Mouse (Mus musculus) midbrain, postnatal 0 days (tissue): ENCODE results near the gene Gm7579. TPM values are rescaled to one million over a fixed set of nuclear protein-coding genes. Genes with fewer than 3 reads are reported as not detected.
"Not testable (repeated sequence)": the region's sequence is repeated elsewhere in the genome, so short reads cannot be mapped to it uniquely, and the experiment has no call there.

Experiments
- ATAC-seq: fragments of 200-750 bp; cut with Nextera tagmentation; 2 replicates; pipeline ENCODE4 v1.8.0; 2017; ENCODE audit warnings: moderate number of reproducible peaks, mild to moderate bottlenecking, moderate TSS enrichment, moderate library complexity; ENCODE audit not compliant: low FRiP score
- DNase-seq: peaks from one replicate; pipeline ENCODE4 v3.0.0-alpha.2; 2015; ENCODE audit warnings: low spot score
- H3K27ac ChIP-seq: fragments of 300-500 bp; sonication (generic); 2 replicates; pipeline ENCODE4 v1.5.1; 2014; ENCODE audit warnings: low read depth, mild to moderate bottlenecking, low read length, mixed read lengths
- H3K27me3 ChIP-seq: fragments of 300-500 bp; sonication (generic); 2 replicates; pipeline ENCODE4 v1.6.1; 2014; ENCODE audit warnings: low read length, control low read depth, mixed read lengths; ENCODE audit not compliant: insufficient read depth
- H3K36me3 ChIP-seq: fragments of 300-500 bp; sonication (generic); 2 replicates; pipeline ENCODE4 v1.6.1; 2014; ENCODE audit warnings: low read length, control low read depth, mixed read lengths; ENCODE audit not compliant: insufficient read depth
- H3K4me1 ChIP-seq: fragments of 300-500 bp; sonication (generic); 2 replicates; pipeline ENCODE4 v1.6.1; 2014; ENCODE audit warnings: mild to moderate bottlenecking, control low read depth, antibody characterized with exemption, low read length, mixed read lengths; ENCODE audit not compliant: insufficient read depth
- H3K4me2 ChIP-seq: fragments of 300-500 bp; sonication (generic); 2 replicates; pipeline ENCODE4 v1.6.1; 2014; ENCODE audit warnings: low read depth, mild to moderate bottlenecking, low read length, mixed read lengths; ENCODE audit not compliant: poor library complexity, severe bottlenecking
- H3K4me3 ChIP-seq: fragments of 300-500 bp; sonication (generic); 2 replicates; pipeline ENCODE4 v1.5.1; 2014; ENCODE audit warnings: low read depth, mild to moderate bottlenecking, low read length, moderate library complexity
- H3K9ac ChIP-seq: fragments of 300-500 bp; sonication (generic); replicated peaks from 2 replicates; pipeline ENCODE4 v1.6.1; 2014; ENCODE audit warnings: mild to moderate bottlenecking, low read length, moderate library complexity, mixed read lengths; ENCODE audit not compliant: poor library complexity, severe bottlenecking
- H3K9me3 ChIP-seq: fragments of 300-500 bp; sonication (generic); 2 replicates; pipeline ENCODE4 v1.6.1; 2016; ENCODE audit warnings: low read length, control low read depth
- CTCF ChIP-seq: IDR thresholded peaks from 2 replicates; pipeline ENCODE4 v1.5.1; 2016; ENCODE audit warnings: antibody characterized with exemption, mild to moderate bottlenecking
- WGBS: fragments of 180-500 bp; shearing (Covaris S2); extraction: QIAGEN DNeasy Blood & Tissue Kit; methylation state at CpG from one replicate; pipeline ENCODE4 v1.1.7; 2014; 5-methylcytosine and 5-hydroxymethylcytosine counted together
- polyA plus RNA-seq: library from polyadenylated mRNA; unstranded; fragments of >200 nt; fragmentation: Nextera tagmentation; extraction: Ambion mirVana; gene quantifications from 2 replicates; pipeline ENCODE4 v1.2.1, GENCODE M21; 2015
- total RNA-seq: library from RNA; depleted of rRNA; stranded (reverse); fragments of >200 nt; gene quantifications from 2 replicates; pipeline ENCODE4 v1.2.3, GENCODE M21; 2014

The Gm7579 gene
- total and polyA plus RNA-seq, 2 experiments from 2014 or later, result not detected

- Histone ChIP-seq H3K27ac (no peak overlapping the region), H3K9me3 (no peaks in the 10 kb centered on the region), H3K9ac (no peak overlapping the region), H3K36me3 (no peaks in the 10 kb centered on the region), H3K4me2 (no peak overlapping the region), H3K4me3 (no peak overlapping the region), H3K27me3 (no peaks in the 10 kb centered on the region), H3K4me1 (no peaks in the 10 kb centered on the region)
- 57% methylated on average over 2 of the region's 2 CpGs for WGBS
- no peak for TF ChIP-seq CTCF
- ATAC-seq (no peak), DNase-seq (no peak)
Measured at GRCm38 (mm10) chr7:142224518-142224917, 12.9 kb downstream of the Gm7579 start.

DNA sequence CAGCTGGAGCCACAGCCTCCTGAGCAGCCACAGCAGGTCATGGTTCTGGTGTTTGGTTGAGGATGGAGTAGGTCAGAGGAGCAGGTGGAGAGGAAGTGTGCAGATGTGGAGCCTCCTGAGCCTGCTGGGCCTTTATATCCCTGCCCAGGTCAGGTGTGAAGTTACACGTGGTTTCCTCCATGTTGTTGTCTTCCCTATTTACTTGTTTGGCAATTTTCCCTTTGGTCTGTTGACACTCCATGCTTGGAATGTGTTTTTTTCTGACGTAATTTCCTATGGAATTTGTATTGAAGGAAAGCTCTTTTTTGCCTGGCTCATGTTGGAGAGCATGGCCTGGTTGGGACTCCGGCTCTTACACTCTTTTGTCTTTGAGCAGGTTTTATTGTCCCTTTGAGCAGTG lies 18.2 kb downstream of the Gm7579 start, which contains the start of gene Krtap5-5:
TSS of gene Krtap5-5 (minus strand) at position 101 of the 400 bp plus-strand sequence.
- H3K9ac ChIP-seq, H3K4me1 ChIP-seq, H3K27me3 ChIP-seq, H3K4me2 ChIP-seq, ATAC-seq, H3K36me3 ChIP-seq, H3K9me3 ChIP-seq, H3K4me3 ChIP-seq, DNase-seq, H3K27ac ChIP-seq: not testable (repeated sequence)
- WGBS, result 55% methylated on average over 3 of the region's 3 CpGs

DNA sequence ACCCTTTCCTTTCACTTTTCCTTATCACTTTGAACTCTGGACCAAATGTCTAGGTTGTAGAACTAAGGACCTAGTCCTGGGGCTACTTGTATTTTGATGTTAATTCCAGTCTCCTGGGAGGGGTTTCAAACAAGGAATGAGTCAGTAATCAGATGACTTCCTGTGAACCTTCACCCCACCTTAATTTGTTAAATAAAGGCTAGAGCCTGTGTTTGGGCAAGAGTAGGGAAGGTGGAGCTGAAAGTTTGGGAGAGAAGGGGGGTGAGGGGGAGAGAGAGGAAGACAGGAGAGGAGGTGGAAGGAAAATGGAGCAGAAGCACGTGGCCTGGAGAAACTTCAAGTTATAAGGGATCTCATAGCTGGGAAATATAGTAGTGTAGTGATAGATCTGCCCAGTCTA lies 19.9 kb downstream of the Gm7579 start:
- no peaks in the 10 kb centered on the region for H3K27me3 ChIP-seq
- WGBS, result 35% methylated on average over 1 of the region's 1 CpGs
- no peaks in the 10 kb centered on the region for H3K36me3 ChIP-seq
- H3K9me3 ChIP-seq, result 0 out of 2 replicates have a peak, but pooled peaks cover 4% of the 10 kb centered on the region
- no peak overlapping the region for H3K4me2 ChIP-seq
- H3K27ac ChIP-seq, result no peak overlapping the region
- no peak overlapping the region for H3K4me3 ChIP-seq
- H3K9ac ChIP-seq, result no peak overlapping the region
- no peak for ATAC-seq
- TF ChIP-seq CTCF, result no peak
- H3K4me1 ChIP-seq, result no peaks in the 10 kb centered on the region
- DNase-seq, result no peak

DNA sequence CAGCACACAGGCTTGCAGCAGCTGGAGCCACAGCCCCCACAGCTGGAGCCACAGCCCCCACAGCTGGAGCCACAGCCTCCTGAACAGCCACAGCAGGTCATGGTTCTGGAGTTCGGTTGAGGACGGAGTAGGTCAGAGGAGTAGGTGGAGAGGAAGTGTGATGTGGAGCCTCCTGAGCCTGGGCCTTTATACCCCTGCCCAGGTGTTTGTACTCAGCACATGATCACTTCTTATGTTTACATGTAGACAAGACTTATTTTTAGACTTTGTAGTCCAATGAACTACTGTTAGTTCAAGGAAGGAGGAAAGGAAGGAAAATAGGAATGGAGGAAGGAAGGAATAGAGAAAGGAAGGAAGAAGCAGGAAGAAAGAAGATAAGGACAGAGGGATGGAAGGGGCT lies 29.3 kb downstream of the Gm7579 start, which contains the start of gene Gm40460:
TSS of gene Gm40460 (minus strand) at position 101 of the 400 bp plus-strand sequence.
- 58% methylated on average over 2 of the region's 2 CpGs for WGBS
- no peak within 1 kb of the TSS for H3K27ac ChIP-seq

DNA sequence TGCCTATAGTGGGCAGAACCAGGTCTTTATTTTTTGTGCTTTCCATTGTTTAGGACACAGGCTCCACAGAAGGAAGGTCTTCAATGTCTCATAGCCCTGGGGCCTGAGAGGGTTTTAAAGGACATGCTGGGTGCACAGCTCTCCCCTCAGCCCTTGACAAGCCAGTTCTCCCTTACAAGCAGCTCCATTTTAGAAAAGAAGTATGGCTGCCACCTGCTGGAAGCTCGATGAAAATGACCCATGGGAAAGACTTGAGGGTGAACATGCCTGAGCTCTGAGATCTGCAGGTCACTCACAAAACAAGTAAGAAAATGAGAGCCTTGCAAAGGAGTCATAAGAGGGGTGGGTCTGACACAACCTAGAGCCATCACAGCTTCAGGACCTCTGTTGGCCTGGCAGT lies 38.2 kb downstream of the Gm7579 start:
- no peaks in the 10 kb centered on the region for H3K27me3 ChIP-seq
- ATAC-seq (no peak), DNase-seq (peak; percentile 63)
- TF ChIP-seq CTCF, result peak; percentile 82
- H3K4me1 ChIP-seq, result no peaks in the 10 kb centered on the region
- H3K4me3 ChIP-seq, result no peak overlapping the region
- no peaks in the 10 kb centered on the region for H3K9me3 ChIP-seq
- H3K4me2 ChIP-seq, result no peak overlapping the region
- no peak overlapping the region for H3K27ac ChIP-seq
- 4% methylated on average over 1 of the region's 1 CpGs for WGBS
- H3K9ac ChIP-seq, result no peak overlapping the region
- no peaks in the 10 kb centered on the region for H3K36me3 ChIP-seq

More for the DNA sequence above, 29.3 kb downstream of the Gm7579 start, which contains the start of gene Gm40460:
- no peaks in the 10 kb centered on the region for H3K27me3 ChIP-seq
- no peaks in the 10 kb centered on the region for H3K4me1 ChIP-seq
- no peak within 1 kb of the TSS for H3K4me2 ChIP-seq
- no peak for DNase-seq
- no peak for TF ChIP-seq CTCF
- no peaks in the 10 kb centered on the region for H3K9me3 ChIP-seq
- no peak within 1 kb of the TSS for H3K4me3 ChIP-seq
- no peak within 1 kb of the TSS for H3K9ac ChIP-seq
- ATAC-seq, result no peak
- H3K36me3 ChIP-seq, result no peaks in the 10 kb centered on the region

GRCm38 (mm10) chr7:142255517-142255916 lies 43.9 kb downstream of the Gm7579 start:
- H3K4me1 ChIP-seq, result no peaks in the 10 kb centered on the region
- WGBS, result 0% methylated on average over 2 of the region's 2 CpGs
- no peaks in the 10 kb centered on the region for H3K9me3 ChIP-seq
- H3K27ac ChIP-seq, result no peak overlapping the region
- peak; percentile 86 for TF ChIP-seq CTCF
- no peaks in the 10 kb centered on the region for H3K36me3 ChIP-seq
- DNase-seq, result peak; percentile 76
- no peak overlapping the region for H3K4me2 ChIP-seq
- H3K4me3 ChIP-seq, result no peak overlapping the region
- H3K27me3 ChIP-seq, result no peaks in the 10 kb centered on the region
- ATAC-seq, result no peak
- no peak overlapping the region for H3K9ac ChIP-seq

GRCm38 (mm10) chr7:142258254-142258653 lies 46.6 kb downstream of the Gm7579 start, which contains the start of gene Gm2431:
TSS of gene Gm2431 (minus strand) at chr7:142258354.
- not testable (repeated sequence) for H3K27me3 ChIP-seq, H3K9ac ChIP-seq, H3K36me3 ChIP-seq, H3K4me3 ChIP-seq, H3K9me3 ChIP-seq, H3K4me2 ChIP-seq, ATAC-seq, DNase-seq, H3K27ac ChIP-seq, H3K4me1 ChIP-seq
- WGBS, result 81% methylated on average over 1 of the region's 1 CpGs
